Mouse (Mus musculus) cerebellum, postnatal 25 days (tissue): Measurements from ENCODE around the gene Erich4.
"Not testable (repeated sequence)": the region's sequence is repeated elsewhere in the genome, so short reads cannot be mapped to it uniquely, and the experiment has no call there.

Experiments
- DNase-seq, 2 experiments: peaks; one replicate each; pipeline ENCODE4 v3.0.0; 2021; ENCODE audit warnings: mixed read lengths in 2 of 2

Gene Erich4

GRCm38 (mm10) chr7:25620751-25621150 lies 5.1 kb upstream of the Erich4 start:
- no peak for DNase-seq

DNA sequence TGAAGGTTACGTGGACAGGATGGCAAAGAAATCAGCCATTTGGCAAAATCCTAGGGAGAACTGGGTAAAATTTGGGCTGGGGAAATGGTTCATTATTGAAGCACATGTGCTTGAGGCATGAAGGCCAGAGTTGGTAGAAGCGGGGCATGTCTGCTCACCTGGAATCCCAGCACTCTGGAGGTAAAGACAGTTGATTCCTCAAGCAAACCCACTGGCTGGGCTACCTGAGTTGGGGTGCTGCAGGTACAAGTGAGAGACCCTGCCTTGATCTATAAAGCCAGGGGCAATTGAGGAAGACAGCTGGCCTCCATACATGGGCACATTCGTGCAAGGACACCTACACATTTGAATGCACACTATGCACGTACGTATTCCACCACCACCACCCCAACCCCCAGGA lies 4.4 kb upstream of the Erich4 start:
- DNase-seq, result no peak

GRCm38 (mm10) chr7:25619722-25619991 lies 4.0 kb upstream of the Erich4 start:
- DNase-seq, result no peak

- DNase-seq, result peak; percentile 93 to 97
Observed at GRCm38 (mm10) chr7:25618865-25619721, 3.4 kb upstream of the Erich4 start, which contains the start of gene Dmac2. Dmac2 (plus strand) TSS chr7:25619414.

- no peak for DNase-seq
Observed at GRCm38 (mm10) chr7:25617376-25618160, 1.9 kb upstream of the Erich4 start.

- DNase-seq, result no peak
Observed at GRCm38 (mm10) chr7:25614831-25615705, 624 bp downstream of the Erich4 start.

DNA sequence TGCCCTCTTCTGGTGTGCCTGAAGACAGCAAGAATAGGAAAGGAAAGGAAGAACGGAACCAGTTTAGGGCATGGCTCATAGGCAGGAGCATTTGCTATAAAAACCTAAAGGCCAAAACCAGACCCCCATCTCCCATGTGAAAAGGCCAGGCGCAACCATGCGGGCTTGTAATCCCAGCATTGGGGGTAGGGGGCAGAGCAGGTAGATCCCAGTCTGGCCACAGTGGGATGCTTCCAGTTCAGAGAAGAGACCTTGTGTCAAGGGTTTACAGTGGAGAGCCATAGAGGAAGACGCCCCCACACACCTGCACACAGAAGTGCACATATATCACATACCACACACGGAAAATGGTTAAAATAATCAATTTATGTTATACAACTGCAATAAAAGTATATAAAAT lies 1.6 kb downstream of the Erich4 start:
- DNase-seq, result no peak

- no peak for DNase-seq
Observed at GRCm38 (mm10) chr7:25611501-25611900, 4.2 kb downstream of the Erich4 start.

GRCm38 (mm10) chr7:25610056-25610455 lies 5.6 kb downstream of the Erich4 start:
- no peak for DNase-seq

DNA sequence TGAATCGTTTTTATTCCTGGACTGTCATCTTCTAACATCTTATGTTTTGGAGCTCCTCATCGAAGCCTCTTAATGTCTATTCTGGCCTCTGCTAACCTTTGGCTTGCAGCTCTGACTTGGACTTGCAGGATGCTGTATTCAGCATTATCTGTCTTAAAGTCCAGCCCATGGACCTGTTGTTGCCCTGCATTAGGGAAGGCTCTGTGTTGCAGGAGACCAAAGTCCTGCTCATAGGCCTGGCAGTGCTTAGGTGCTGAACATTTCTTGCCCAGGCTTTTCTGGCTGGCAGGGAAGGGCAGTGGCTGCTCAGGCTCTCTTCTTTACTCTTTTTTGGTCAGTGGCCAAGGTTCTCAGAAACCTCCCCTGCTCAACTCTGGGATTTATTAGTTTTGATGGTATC lies 8.5 kb downstream of the Erich4 start:
- DNase-seq, result no peak

DNA sequence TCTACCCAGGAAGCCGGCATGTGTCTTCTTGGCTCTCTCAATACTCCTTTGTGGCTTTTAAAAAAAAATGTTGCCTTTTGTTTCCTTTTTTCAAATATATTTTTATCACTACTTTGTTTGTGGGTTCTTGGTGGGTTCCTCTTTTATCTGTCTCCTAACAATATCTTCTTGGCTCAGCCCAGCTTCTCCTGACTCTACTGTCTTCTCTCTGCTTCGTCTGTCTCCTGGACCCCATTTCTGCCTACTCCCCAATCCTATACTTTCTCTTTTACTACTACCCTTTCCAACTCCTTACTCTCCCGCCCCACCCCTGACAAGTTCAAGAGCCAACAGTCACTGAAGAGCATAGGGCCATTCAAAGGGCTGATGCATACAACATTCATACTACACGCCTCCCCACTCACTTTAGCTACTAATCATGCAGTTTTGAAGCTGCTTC lies 9.0 kb downstream of the Erich4 start:
- DNase-seq, result no peak

- no peak for DNase-seq
Observed at GRCm38 (mm10) chr7:25601346-25601745, 14.3 kb downstream of the Erich4 start.

- no peak for DNase-seq
Observed at GRCm38 (mm10) chr7:25600666-25601065, 15.0 kb downstream of the Erich4 start.

- peak; percentile 73 to 84 for DNase-seq
Observed at GRCm38 (mm10) chr7:25599663-25600062, 16.0 kb downstream of the Erich4 start.

DNA sequence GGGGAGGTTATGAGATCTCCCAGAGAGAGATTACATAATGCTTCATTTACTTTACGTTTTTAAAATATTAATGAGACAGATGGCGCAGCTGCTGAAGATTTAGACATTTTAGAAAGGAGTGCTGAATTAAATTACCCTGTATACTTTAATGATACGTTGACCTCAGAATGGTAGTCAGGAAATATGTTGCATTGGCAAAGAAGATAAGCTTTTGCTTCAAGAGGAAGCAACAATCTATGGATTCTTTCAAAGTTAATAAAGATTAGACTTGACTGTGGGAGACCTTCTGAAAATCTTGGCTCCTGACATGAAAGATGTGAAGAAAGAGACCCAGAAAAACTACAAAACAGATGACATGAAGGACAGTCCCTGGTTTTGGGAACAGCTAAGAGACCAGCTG lies 21.8 kb downstream of the Erich4 start:
- DNase-seq, result no peak

GRCm38 (mm10) chr7:25591226-25591625 lies 24.5 kb downstream of the Erich4 start:
- DNase-seq, result no peak

GRCm38 (mm10) chr7:25585351-25586204 lies 30.1 kb downstream of the Erich4 start:
- no peak for DNase-seq

- DNase-seq, result no peak
Observed at GRCm38 (mm10) chr7:25584651-25585050, 31.0 kb downstream of the Erich4 start.

DNA sequence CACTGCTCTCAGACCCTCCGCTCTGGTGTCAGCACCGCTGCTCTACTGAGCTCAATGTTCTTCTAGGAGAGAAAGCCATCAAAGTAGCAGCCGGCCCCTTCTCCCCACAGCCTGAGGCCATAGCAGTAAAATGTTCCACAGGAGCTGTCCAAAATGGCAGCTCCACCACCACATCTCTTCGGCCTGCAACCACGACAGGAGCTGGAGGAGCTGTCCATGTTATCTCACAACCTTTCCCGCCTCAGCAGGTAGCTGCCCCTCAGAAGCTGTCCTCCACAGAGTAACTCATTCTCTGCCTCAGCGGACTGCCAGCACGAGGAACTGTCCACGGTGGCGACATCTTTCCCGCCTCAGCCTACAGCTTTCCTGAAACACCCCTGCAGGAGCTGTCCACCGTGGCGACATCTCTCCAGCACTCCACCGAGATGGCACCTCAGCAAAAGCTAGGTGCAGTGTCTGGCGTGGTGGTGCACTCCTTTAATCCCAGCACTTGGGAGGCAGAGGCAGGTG lies 33.3 kb downstream of the Erich4 start:
- no peak for DNase-seq

DNA sequence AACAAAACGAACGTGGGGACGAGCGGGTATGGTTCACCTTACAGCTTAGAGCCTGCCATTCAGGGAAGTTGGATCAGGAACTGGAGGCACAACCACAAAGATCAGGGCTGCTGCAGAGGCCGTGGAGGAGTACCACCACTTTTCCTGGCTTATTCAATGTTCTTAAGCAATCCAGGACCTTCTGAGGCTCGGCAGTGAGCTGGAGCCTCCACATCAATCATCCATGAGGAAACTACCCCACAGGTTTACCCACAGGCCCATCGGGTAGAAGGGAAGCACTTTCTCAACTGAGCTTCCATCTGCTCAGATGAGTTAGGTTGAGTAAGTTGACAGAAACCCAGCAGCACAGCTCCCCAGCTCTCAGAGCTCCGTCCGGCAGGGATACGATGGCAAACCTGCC lies 36.3 kb downstream of the Erich4 start:
- DNase-seq, result no peak

GRCm38 (mm10) chr7:25576793-25577437 lies 38.8 kb downstream of the Erich4 start:
- not testable (repeated sequence) for DNase-seq
